Mouse (Mus musculus) spleen, adult 2 months (tissue): ENCODE data around the gene Tm9sf4.

ENCODE experiments used
- CTCF ChIP-seq: fragments of 200-500 bp; IDR thresholded peaks from 2 replicates; pipeline ENCODE4 v1.5.1; 2011; ENCODE audit warnings: mild to moderate bottlenecking, inconsistent platforms; ENCODE audit not compliant: insufficient read depth, insufficient read length, insufficient replicate concordance; ENCODE audit errors: extremely low read depth
- POLR2A ChIP-seq: fragments of 200-500 bp; IDR thresholded peaks from 2 replicates; pipeline ENCODE4 v1.6.1; 2011; ENCODE audit warnings: low read depth, low read length, inconsistent platforms

GRCm38 (mm10) chr2:153217826-153218340, 56.8 kb downstream of the Tm9sf4 start:
- TF ChIP-seq POLR2A (no peak), CTCF (no peak)
